Mouse (Mus musculus) megakaryocyte, embryonic 14.5 days (primary cell): ENCODE results near the gene Arnt2. TPM values are rescaled to one million over a fixed set of nuclear protein-coding genes. Genes with fewer than 3 reads are reported as not detected.

ENCODE experiments used
- H3K27me3 ChIP-seq: replicated peaks from 2 replicates; pipeline ENCODE3; 2012; ENCODE audit warnings: inconsistent platforms
- H3K36me3 ChIP-seq: replicated peaks from 2 replicates; pipeline ENCODE3; 2012; ENCODE audit warnings: low read length, inconsistent platforms, mixed read lengths
- H3K4me1 ChIP-seq: 2 replicates; pipeline ENCODE4 v1.6.1; 2012; ENCODE audit warnings: inconsistent platforms
- H3K4me3 ChIP-seq: replicated peaks from 2 replicates; pipeline ENCODE3; 2012; ENCODE audit warnings: moderate library complexity, mild to moderate bottlenecking, inconsistent platforms
- H3K9me3 ChIP-seq: 2 replicates; pipeline ENCODE4 v1.6.1; 2012; ENCODE audit warnings: inconsistent platforms
- FLI1 ChIP-seq: IDR thresholded peaks from 2 replicates; pipeline ENCODE4 v1.6.1; 2012; ENCODE audit warnings: low read length, inconsistent platforms, mixed read lengths
- GATA1 ChIP-seq: IDR thresholded peaks from 3 replicates; pipeline ENCODE4 v1.6.1; 2012; ENCODE audit warnings: mixed read lengths, low read length, inconsistent platforms, borderline replicate concordance
- polyA plus RNA-seq: library from polyadenylated mRNA; stranded (reverse); fragments of >175 nt; gene quantifications from 2 replicates; pipeline ENCODE4 v1.2.3, GENCODE M21; 2012; ENCODE audit warnings: low replicate concordance; ENCODE audit not compliant: insufficient read depth

The Arnt2 gene
- polyA plus RNA-seq, 1 experiment, result not detected

- no peaks in the 10 kb centered on the region for H3K36me3 ChIP-seq
- no peak for TF ChIP-seq GATA1
- TF ChIP-seq FLI1, result no peak
- no peaks in the 10 kb centered on the region for H3K9me3 ChIP-seq
- H3K4me1 ChIP-seq, result no peaks in the 10 kb centered on the region
- no peaks in the 10 kb centered on the region for H3K27me3 ChIP-seq
- no peak overlapping the region for H3K4me3 ChIP-seq
Measured at GRCm38 (mm10) chr7:84427221-84427620, 17.2 kb upstream of the Arnt2 start.

- no peaks in the 10 kb centered on the region for H3K4me1 ChIP-seq
- no peak overlapping the region for H3K4me3 ChIP-seq
- H3K9me3 ChIP-seq, result no peaks in the 10 kb centered on the region
- H3K27me3 ChIP-seq, result no peaks in the 10 kb centered on the region
- TF ChIP-seq GATA1 (no peak), FLI1 (no peak)
- no peaks in the 10 kb centered on the region for H3K36me3 ChIP-seq
Measured at GRCm38 (mm10) chr7:84424670-84425385, 14.9 kb upstream of the Arnt2 start.

- no peak for TF ChIP-seq FLI1
- TF ChIP-seq GATA1, result no peak
- Histone ChIP-seq H3K9me3 (no peaks in the 10 kb centered on the region), H3K4me3 (no peak overlapping the region), H3K4me1 (no peaks in the 10 kb centered on the region), H3K36me3 (no peaks in the 10 kb centered on the region), H3K27me3 (no peaks in the 10 kb centered on the region)
Measured at GRCm38 (mm10) chr7:84421753-84422152, 11.8 kb upstream of the Arnt2 start.

- H3K9me3 ChIP-seq, result no peaks in the 10 kb centered on the region
- no peak overlapping the region for H3K4me3 ChIP-seq
- no peaks in the 10 kb centered on the region for H3K4me1 ChIP-seq
- no peaks in the 10 kb centered on the region for H3K27me3 ChIP-seq
- TF ChIP-seq GATA1 (no peak), FLI1 (no peak)
- no peaks in the 10 kb centered on the region for H3K36me3 ChIP-seq
Measured at GRCm38 (mm10) chr7:84421291-84421665, 11.3 kb upstream of the Arnt2 start.

GRCm38 (mm10) chr7:84420581-84421290 lies 10.8 kb upstream of the Arnt2 start:
- no peaks in the 10 kb centered on the region for H3K36me3 ChIP-seq
- no peak for TF ChIP-seq FLI1
- no peak for TF ChIP-seq GATA1
- H3K4me1 ChIP-seq, result no peaks in the 10 kb centered on the region
- H3K4me3 ChIP-seq, result no peak overlapping the region
- no peaks in the 10 kb centered on the region for H3K27me3 ChIP-seq
- H3K9me3 ChIP-seq, result peaks cover 2% of the 10 kb centered on the region; the same call in 1 of the 2 replicates

- TF ChIP-seq FLI1 (no peak), GATA1 (no peak)
Measured at GRCm38 (mm10) chr7:84417441-84417840, 7.5 kb upstream of the Arnt2 start.

GRCm38 (mm10) chr7:84412570-84412969 lies 2.6 kb upstream of the Arnt2 start:
- H3K27me3 ChIP-seq, result peaks cover 45% of the 10 kb centered on the region
- TF ChIP-seq FLI1 (no peak), GATA1 (no peak)
- no peak overlapping the region for H3K4me3 ChIP-seq
- H3K9me3 ChIP-seq, result peaks cover 18% of the 10 kb centered on the region
- no peaks in the 10 kb centered on the region for H3K36me3 ChIP-seq
- H3K4me1 ChIP-seq, result peaks cover 3% of the 10 kb centered on the region; the same call in 1 of the 2 replicates

More at GRCm38 (mm10) chr7:84417441-84417840, 7.5 kb upstream of the Arnt2 start:
- Histone ChIP-seq H3K4me3 (no peak overlapping the region), H3K4me1 (no peaks in the 10 kb centered on the region), H3K9me3 (peaks cover 7% of the 10 kb centered on the region; the same call in 1 of the 2 replicates), H3K36me3 (no peaks in the 10 kb centered on the region), H3K27me3 (peaks cover 2% of the 10 kb centered on the region)

GRCm38 (mm10) chr7:84409241-84409895 lies 608 bp downstream of the Arnt2 start:
- peaks cover 12% of the 10 kb centered on the region; the same call in 1 of the 2 replicates for H3K9me3 ChIP-seq
- H3K4me1 ChIP-seq, result peaks cover 3% of the 10 kb centered on the region; the same call in 1 of the 2 replicates
- peaks cover 52% of the 10 kb centered on the region for H3K27me3 ChIP-seq
- no peak for TF ChIP-seq FLI1
- TF ChIP-seq GATA1, result no peak
- peak overlapping the region; percentile 83 for H3K4me3 ChIP-seq
- H3K36me3 ChIP-seq, result no peaks in the 10 kb centered on the region

GRCm38 (mm10) chr7:84408282-84408681 lies 1.7 kb downstream of the Arnt2 start:
- H3K36me3 ChIP-seq, result no peaks in the 10 kb centered on the region
- peaks cover 3% of the 10 kb centered on the region; the same call in 1 of the 2 replicates for H3K4me1 ChIP-seq
- H3K27me3 ChIP-seq, result peaks cover 52% of the 10 kb centered on the region
- H3K9me3 ChIP-seq, result peaks cover 12% of the 10 kb centered on the region; the same call in 1 of the 2 replicates
- no peak overlapping the region for H3K4me3 ChIP-seq
- TF ChIP-seq FLI1, result no peak
- TF ChIP-seq GATA1, result no peak

- no peak for TF ChIP-seq FLI1
- H3K4me3 ChIP-seq, result no peak overlapping the region
- peaks cover 15% of the 10 kb centered on the region for H3K27me3 ChIP-seq
- H3K9me3 ChIP-seq, result peaks cover under 1% of the 10 kb centered on the region; the same call in 1 of the 2 replicates
- H3K4me1 ChIP-seq, result no peaks in the 10 kb centered on the region
- no peaks in the 10 kb centered on the region for H3K36me3 ChIP-seq
Measured at GRCm38 (mm10) chr7:84403371-84403770, 6.6 kb downstream of the Arnt2 start.
